Comparison of ENCODE assay signal across 9 mouse cellular contexts in the genomic region with DNA sequence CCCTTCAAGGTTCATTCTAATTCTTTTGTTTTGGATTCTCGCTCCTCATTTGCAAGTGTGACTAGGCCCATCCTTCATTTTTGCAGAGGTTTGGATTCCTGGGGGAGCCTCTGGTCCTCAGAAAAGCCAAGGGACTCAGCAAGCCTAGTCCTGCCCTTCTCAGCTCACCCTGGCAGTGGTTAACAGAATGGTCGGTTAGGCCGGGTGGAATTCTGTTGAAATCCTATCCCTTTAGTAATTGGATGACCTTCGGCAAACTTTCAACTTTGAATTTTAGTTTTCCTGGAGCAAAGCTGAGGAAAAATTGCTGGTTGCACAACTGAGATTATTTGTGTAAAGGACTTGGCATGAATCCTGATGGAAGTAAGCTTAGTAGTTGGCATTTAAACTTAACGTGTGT. TPM values are rescaled to one million over a fixed set of nuclear protein-coding genes. Genes with fewer than 3 reads are reported as not detected.
DNase-seq lines count a peak whose midpoint lies in the region; ATAC-seq and TF ChIP-seq lines count a peak whose summit lies in the region.
"Had no signal": no experiment of that assay in that cellular context is flagged by ENCODE, and none has a peak within 500 bp of the region (broad histone marks: within the 10 kb centered on the region; RNA-seq: fewer than 3 reads in every experiment).

No protein-coding gene starts in this region.

- 28% methylated on average over 5 of the region's 5 CpGs for WGBS in hindbrain, embryonic 16.5 days

- H3K4me1 ChIP-seq in embryonic fibroblast, embryonic 13.5 days (ENCODE audit: control insufficient read depth, insufficient read depth, low read length): 0 out of 2 replicates have a peak, but pooled peaks cover 4% of the 10 kb centered on the region
- peaks cover 12% of the 10 kb centered on the region; the same call in 1 of the 2 replicates for H3K4me1 ChIP-seq in hindbrain, embryonic 16.5 days (ENCODE audit: control insufficient read depth, insufficient read depth, low read depth, low read length)

- H3K9me3 ChIP-seq in hindbrain, embryonic 16.5 days (ENCODE audit: control insufficient read depth, low read length): no peaks in the 10 kb centered on the region

- peak overlapping the region; percentile 89 for H3K4me3 ChIP-seq in left cerebral cortex, adult 2 months
- H3K4me3 ChIP-seq in embryonic fibroblast, embryonic 13.5 days (ENCODE audit: insufficient read depth, low read length): peak overlapping the region; percentile 71
- peak overlapping the region; percentile 65 for H3K4me3 ChIP-seq in hindbrain, embryonic 16.5 days (ENCODE audit: low read length)

- peak overlapping the region; percentile 79 for H3K4me2 ChIP-seq in hindbrain, embryonic 16.5 days (ENCODE audit: low read length)

- no peaks in the 10 kb centered on the region for H3K27me3 ChIP-seq in hindbrain, embryonic 16.5 days (replicated peaks; ENCODE audit: control insufficient read depth, insufficient read depth, low read length)

- peak overlapping the region; percentile 61 for H3K27ac ChIP-seq in left cerebral cortex, adult 2 months
- peak overlapping the region; percentile 80 for H3K27ac ChIP-seq in embryonic fibroblast, embryonic 13.5 days (ENCODE audit: insufficient read depth, low read length)
- H3K27ac ChIP-seq in hindbrain, embryonic 16.5 days (ENCODE audit: low read depth, low read length): peak overlapping the region; percentile 78

- no peak for DNase-seq in left cerebral cortex, adult 2 months (ENCODE audit: extremely low spot score in 1 of 2, low spot score in 2 of 2)
- no peak for DNase-seq in left cerebral cortex, postnatal 36 days (ENCODE audit: low spot score in 2 of 2)
- DNase-seq in lung, postnatal 25 days (ENCODE audit: low spot score): peak; percentile 64
- DNase-seq in cerebellum, adult 8-10 months: no peak
- DNase-seq in c-Kit-positive CD71-positive TER-119-positive erythroid progenitor cells, embryonic 14.5 days (ENCODE audit: low spot score): no peak
- no peak for DNase-seq in yolk sac, embryonic 10.5 days (ENCODE audit: low spot score)

- TF ChIP-seq POLR2A in embryonic fibroblast, embryonic 13.5 days (IDR thresholded peaks at IDR 0.05; ENCODE audit: low read depth, low read length): no peak; the same call in 1 of the 2 replicates

- intact Hi-C loops in left cerebral cortex, adult 2 months (cut with DNase I): no loop called here
- intact Hi-C loops in left cerebral cortex, postnatal 36 days (cut with DNase I): no loop called here

- H3K36me3 ChIP-seq in hindbrain, embryonic 16.5 days (ENCODE audit: control insufficient read depth, insufficient read depth, low read length): no peaks in the 10 kb centered on the region

- TF ChIP-seq CTCF in left cerebral cortex, adult 2 months (IDR thresholded peaks at IDR 0.05): no peak
- no peak for TF ChIP-seq CTCF in embryonic fibroblast, embryonic 13.5 days (IDR thresholded peaks at IDR 0.05; ENCODE audit: borderline replicate concordance, insufficient read depth, low read length)

- peak overlapping the region; percentile 72 for H3K9ac ChIP-seq in hindbrain, embryonic 16.5 days (ENCODE audit: low read depth, low read length)

- ATAC-seq in hindbrain, embryonic 16.5 days: no peak; the same call in 1 of the 2 replicates

RNA-seq across cellular contexts. Expression of a gene that starts 0.4 kb away (rescaled TPM):
- total RNA-seq in left cerebral cortex, adult 2 months (2021): under 1 TPM in 1 of 2 experiments, not detected in 1; 0.63 TPM
- under 1 TPM; 0.45 to 0.72 TPM for total RNA-seq in left cerebral cortex, postnatal 36 days (2021)
- 0.35 TPM in 1 of 2 replicates, not detected in the other for polyA plus RNA-seq in embryonic fibroblast, embryonic 13.5 days (2011; ENCODE audit: insufficient read length, low read depth, missing spikeins)
- 2.3 and 2.9 TPM in 2 replicates for polyA plus RNA-seq in hindbrain, embryonic 16.5 days (2015; fragmentation: Nextera tagmentation; extraction: Ambion mirVana)
- total RNA-seq: neutrophil, adult 5-6 weeks had no signal

RNA-seq across cellular contexts. Expression of a gene that starts 0.6 kb away (rescaled TPM):
- 1 to 10 TPM; 5.0 to 5.4 TPM for total RNA-seq in left cerebral cortex, adult 2 months (2021)
- total RNA-seq in left cerebral cortex, postnatal 36 days (2021): 1 to 10 TPM; 4.1 to 5.6 TPM
- polyA plus RNA-seq in embryonic fibroblast, embryonic 13.5 days (2011; ENCODE audit: insufficient read length, low read depth, missing spikeins): 6.8 and 11.8 TPM in 2 replicates
- 10.3 and 11.4 TPM in 2 replicates for polyA plus RNA-seq in hindbrain, embryonic 16.5 days (2015; fragmentation: Nextera tagmentation; extraction: Ambion mirVana)
- total RNA-seq: neutrophil, adult 5-6 weeks had no signal
